Mouse (Mus musculus) left cerebral cortex, adult 2 months (tissue): ENCODE results near the gene Mmp25. TPM values are rescaled to one million over a fixed set of nuclear protein-coding genes. Genes with fewer than 3 reads are reported as not detected.

Experiments used
- DNase-seq, 2 experiments: peaks; one replicate each; pipeline ENCODE4 v3.0.0; 2021 to 2022; ENCODE audit warnings: low spot score in 2 of 2, mixed read lengths in 1 of 2; ENCODE audit errors: extremely low spot score in 1 of 2
- H3K27ac ChIP-seq: fragments of 200-600 bp; 2 replicates; pipeline ENCODE4 v1.8.1; 2022
- H3K4me3 ChIP-seq: fragments of 200-600 bp; 2 replicates; pipeline ENCODE4 v1.8.1; 2022
- CTCF ChIP-seq: fragments of 200-600 bp; IDR thresholded peaks from 2 replicates; pipeline ENCODE4 v1.8.1; 2022; ENCODE audit warnings: antibody characterized with exemption, mild to moderate bottlenecking, moderate library complexity
- intact Hi-C: fragments of 180-260 bp; cut with DNase I; formaldehyde crosslinking; loops from one replicate; pipeline ENCODE4 v1.15.1; 2025
- total RNA-seq, 2 experiments: library from RNA; stranded (reverse); gene quantifications; 2 replicates each; pipeline ENCODE4 v1.2.3; 2021

The Mmp25 gene
- total RNA-seq, 2 experiments from 2014 or later, result 0.07 to 0.12 TPM

DNA sequence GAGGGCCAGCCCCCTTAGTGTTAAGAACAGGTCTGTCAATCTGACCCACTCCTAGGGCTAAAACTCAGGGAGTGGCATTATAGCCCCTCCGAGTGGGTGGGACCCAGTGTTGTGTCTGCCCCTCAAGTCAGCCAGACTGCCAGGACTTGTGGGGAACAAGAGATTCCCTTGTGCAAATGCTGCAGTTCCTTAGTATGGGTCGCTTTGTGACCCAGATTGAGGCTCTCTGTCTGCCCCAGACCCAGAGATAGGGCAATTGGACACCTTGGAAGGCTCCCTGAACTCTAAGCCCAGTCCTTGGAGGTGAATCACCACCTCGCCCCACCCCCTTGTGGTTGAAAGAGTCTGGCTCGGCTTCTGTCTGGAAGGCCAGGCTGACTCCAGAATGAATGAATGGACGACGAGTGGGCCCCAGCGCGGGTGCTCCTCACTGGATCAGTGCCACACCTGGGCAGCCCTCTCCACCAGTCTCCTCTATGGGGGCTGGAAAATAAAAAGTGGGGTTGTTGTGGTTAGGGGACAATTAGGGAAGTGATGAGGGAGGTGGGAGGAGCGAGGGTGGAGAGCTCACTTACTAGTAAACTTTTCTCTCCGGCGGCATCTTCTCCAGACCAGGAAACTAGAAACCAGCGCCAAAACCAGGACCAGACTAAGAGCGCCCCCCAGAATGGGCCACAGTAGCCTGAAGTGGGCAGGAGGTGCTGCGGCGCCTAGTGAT, 30.6 kb upstream of the Mmp25 start:
- intact Hi-C loops, result no loop called here
- H3K4me3 ChIP-seq, result peak overlapping the region; percentile 75
- DNase-seq, result no peak
- TF ChIP-seq CTCF, result no peak; the same call in 1 of the 2 replicates
- no peak overlapping the region for H3K27ac ChIP-seq

DNA sequence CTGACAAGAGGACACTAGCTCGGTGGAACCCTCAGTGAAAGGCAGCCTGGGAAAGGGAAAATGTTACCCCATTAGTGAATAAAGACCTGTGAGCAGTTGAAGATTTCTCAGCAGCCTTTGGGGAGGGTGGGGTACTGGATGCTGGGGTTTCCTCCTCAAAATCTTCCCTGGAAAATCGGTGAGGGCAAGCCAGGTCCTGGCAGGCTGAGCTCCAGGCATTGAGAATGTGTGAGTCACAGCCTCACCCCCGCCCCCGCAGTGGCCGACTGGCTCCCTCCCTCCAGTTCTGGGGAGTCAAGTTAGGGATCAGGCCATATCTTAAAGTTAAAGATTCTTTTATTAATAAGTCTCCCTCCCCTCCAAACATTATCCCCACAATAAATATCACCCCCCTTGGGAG, 30.1 kb upstream of the Mmp25 start:
- DNase-seq, result peak; percentile 38 to 40
- H3K4me3 ChIP-seq, result peak overlapping the region; percentile 75
- TF ChIP-seq CTCF, result no peak
- peak overlapping the region; percentile 99 for H3K27ac ChIP-seq
- intact Hi-C loops, result no loop called here

GRCm38 (mm10) chr17:23674271-23674952, 29.3 kb upstream of the Mmp25 start:
- H3K4me3 ChIP-seq, result peak overlapping the region; percentile 75
- TF ChIP-seq CTCF, result no peak
- H3K27ac ChIP-seq, result peak overlapping the region; percentile 99
- no peak for DNase-seq
- intact Hi-C loops, result loop anchor here (5.0 kb wide), 1 partner anchor 122 kb away; no protein-coding TSS in a partner anchor

GRCm38 (mm10) chr17:23673424-23674073, 28.5 kb upstream of the Mmp25 start, which contains the start of the genes Hcfc1r1 and Thoc6:
Gene Hcfc1r1, plus strand, starts transcription at chr17:23673596.
Gene Thoc6, minus strand, starts transcription at chr17:23673882.
- Histone ChIP-seq H3K27ac (peak within 1 kb of the TSS; percentile 99), H3K4me3 (peak within 1 kb of the TSS; percentile 75)
- peak; percentile 90 to 93 for DNase-seq
- no peak for TF ChIP-seq CTCF
- intact Hi-C loops, result loop anchor here (1.0 to 5.0 kb wide), 2 partner anchors 27 to 121 kb away; no protein-coding TSS in a partner anchor

DNA sequence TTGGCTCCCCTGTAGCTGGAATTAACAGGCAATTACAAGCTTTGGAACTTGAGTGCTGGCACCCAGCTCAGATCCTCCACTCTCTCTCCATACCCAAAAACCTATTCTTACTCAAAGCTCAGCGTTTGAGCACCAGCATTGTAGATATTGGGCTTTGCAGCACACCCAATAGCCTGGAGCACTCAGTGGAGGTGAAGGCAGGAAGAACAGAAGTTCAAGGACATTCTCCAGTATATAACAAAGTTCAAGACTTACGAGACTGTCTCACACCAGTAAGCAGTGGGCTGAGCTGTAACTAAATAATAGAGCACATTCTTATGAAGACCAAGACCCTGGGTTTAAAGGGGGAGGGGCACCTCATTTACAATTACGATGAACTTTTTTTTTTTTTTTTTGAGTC, 27.7 kb upstream of the Mmp25 start:
- Histone ChIP-seq H3K4me3 (peak overlapping the region; percentile 75), H3K27ac (no peak overlapping the region)
- no peak for TF ChIP-seq CTCF
- DNase-seq, result no peak
- intact Hi-C loops, result loop anchor here (1.0 to 5.0 kb wide), 2 partner anchors 28 to 120 kb away; no protein-coding TSS in a partner anchor

DNA sequence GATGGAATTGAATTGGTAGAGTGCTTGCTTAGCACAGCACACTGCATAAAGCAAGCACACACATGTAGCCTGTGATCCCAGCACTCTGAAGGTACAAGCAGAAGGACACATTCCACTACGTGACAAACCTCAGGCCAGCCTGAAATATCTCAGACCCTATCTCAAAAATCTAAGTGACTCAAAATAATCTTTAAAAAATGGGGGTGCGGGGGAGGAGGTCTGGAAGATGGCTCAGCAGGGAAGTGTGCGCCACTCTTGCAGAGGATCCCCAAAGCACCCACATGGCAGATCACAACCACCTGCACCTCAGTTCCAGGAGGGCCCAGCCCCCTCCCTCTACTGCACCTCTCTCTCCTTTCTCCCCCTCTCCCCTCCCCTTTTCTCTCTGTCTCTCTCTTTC, 26.4 kb upstream of the Mmp25 start:
- Histone ChIP-seq H3K4me3 (no peak overlapping the region), H3K27ac (no peak overlapping the region)
- no peak for DNase-seq
- intact Hi-C loops, result loop anchor here (5.0 kb wide), 1 partner anchor 119 kb away; no protein-coding TSS in a partner anchor
- TF ChIP-seq CTCF, result no peak

DNA sequence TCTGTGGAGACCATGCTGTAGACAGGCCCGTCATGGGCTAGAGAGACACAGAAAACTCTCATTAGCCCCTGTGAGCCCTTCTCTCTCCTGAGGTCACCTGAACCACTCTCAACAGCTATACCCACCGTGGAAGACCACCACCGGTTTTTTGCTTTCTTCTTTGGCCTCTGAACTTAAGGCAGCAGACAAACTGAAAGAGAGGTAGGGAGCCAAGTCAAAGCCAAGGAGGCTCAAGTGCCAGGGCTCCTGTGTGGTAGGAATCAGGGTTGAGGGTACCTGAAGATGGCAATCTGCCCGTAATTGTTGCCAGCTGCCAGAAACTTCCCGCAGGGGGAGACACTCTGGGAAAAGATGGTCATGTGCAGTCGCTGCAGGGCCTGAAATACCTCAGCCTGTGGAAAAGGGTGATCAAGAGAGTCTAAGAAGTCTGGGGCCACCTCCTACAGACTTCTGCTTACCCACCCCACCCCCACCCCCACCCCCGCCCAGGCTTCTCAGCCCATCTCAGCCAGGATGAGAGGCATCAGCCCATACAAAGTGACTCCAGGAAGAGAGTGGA, 25.5 kb upstream of the Mmp25 start:
- Histone ChIP-seq H3K27ac (no peak overlapping the region), H3K4me3 (no peak overlapping the region)
- no peak for TF ChIP-seq CTCF
- no peak for DNase-seq
- intact Hi-C loops, result loop anchor here (5.0 kb wide), 1 partner anchor 118 kb away; no protein-coding TSS in a partner anchor

GRCm38 (mm10) chr17:23665511-23665910, 20.4 kb upstream of the Mmp25 start:
- DNase-seq, result no peak
- H3K4me3 ChIP-seq, result no peak overlapping the region
- H3K27ac ChIP-seq, result no peak overlapping the region
- intact Hi-C loops, result no loop called here
- TF ChIP-seq CTCF, result no peak

GRCm38 (mm10) chr17:23664556-23665021, 19.5 kb upstream of the Mmp25 start:
- no peak overlapping the region for H3K4me3 ChIP-seq
- no peak overlapping the region for H3K27ac ChIP-seq
- peak; percentile 80 for TF ChIP-seq CTCF
- no peak for DNase-seq
- intact Hi-C loops, result no loop called here

- DNase-seq, result no peak
- Histone ChIP-seq H3K27ac (no peak overlapping the region), H3K4me3 (no peak overlapping the region)
- intact Hi-C loops, result loop anchor here (2.0 kb wide), 1 partner anchor 45 kb away; no protein-coding TSS in a partner anchor
- peak; percentile 45 for TF ChIP-seq CTCF
These were observed 16.4 kb upstream of the Mmp25 start for GRCm38 (mm10) chr17:23661526-23661925.

- intact Hi-C loops, result loop anchor here (2.0 kb wide), 1 partner anchor 46 kb away; no protein-coding TSS in a partner anchor
- DNase-seq, result no peak
- Histone ChIP-seq H3K4me3 (no peak overlapping the region), H3K27ac (no peak overlapping the region)
- TF ChIP-seq CTCF, result no peak
These were observed 15.8 kb upstream of the Mmp25 start for GRCm38 (mm10) chr17:23660876-23661200.
